Mouse (Mus musculus): ENCODE data around the gene Isyna1.

DNA sequence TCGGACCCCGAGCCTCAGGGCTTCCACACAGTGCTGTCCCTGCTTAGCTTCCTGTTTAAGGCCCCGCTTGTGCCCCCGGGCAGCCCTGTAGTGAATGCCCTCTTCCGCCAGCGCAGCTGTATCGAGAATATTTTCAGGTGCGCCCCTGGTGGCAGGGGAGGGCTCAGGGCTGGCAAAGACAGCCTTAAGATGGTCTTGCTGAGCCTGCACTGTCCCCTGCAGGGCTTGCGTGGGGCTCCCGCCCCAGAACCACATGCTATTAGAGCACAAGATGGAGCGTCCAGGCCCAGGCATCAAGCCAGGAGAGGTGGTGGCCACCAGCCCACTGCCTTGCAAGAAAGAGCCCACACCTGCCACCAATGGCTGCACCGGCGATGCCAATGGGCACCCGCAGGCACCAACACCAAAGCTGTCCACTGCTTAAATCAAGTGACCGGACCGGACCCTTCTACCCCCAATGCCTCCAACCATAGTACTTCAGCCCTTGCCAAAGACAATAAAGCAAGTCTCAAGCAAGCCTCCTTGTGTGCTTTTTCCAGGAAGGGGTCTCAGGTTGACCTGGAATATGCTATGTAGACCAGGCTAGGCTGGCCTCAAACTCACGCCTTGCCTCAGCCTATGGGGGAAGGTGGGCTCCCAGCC is 2.7 kb downstream of the Isyna1 start:
- TF ChIP-seq POLR2A (IDR thresholded peaks at IDR 0.05; ENCODE audit: extremely low read depth, insufficient read depth, low read length) = no peak
- no peak for TF ChIP-seq CTCF (IDR thresholded peaks at IDR 0.05; ENCODE audit: extremely low read depth, insufficient read depth, low read length)
